Comparison of ENCODE assay signal across 8 mouse cellular contexts in genomic region chr8:122830349-122831061, GRCm38 (mm10). TPM values are rescaled to one million over a fixed set of nuclear protein-coding genes. Genes with fewer than 3 reads are reported as not detected.
DNase-seq lines count a peak whose midpoint lies in the region; ATAC-seq lines count a peak whose summit lies in the region.

No protein-coding gene starts in this region.

- no peak overlapping the region for H3K4me3 ChIP-seq in intestine, embryonic 15.5 days (replicated peaks)
- H3K4me3 ChIP-seq in midbrain, embryonic 10.5 days = no peak overlapping the region

- H3K36me3 ChIP-seq in intestine, embryonic 15.5 days = no peaks in the 10 kb centered on the region
- H3K36me3 ChIP-seq in midbrain, embryonic 10.5 days = no peaks in the 10 kb centered on the region

- no peaks in the 10 kb centered on the region for H3K9me3 ChIP-seq in intestine, embryonic 15.5 days
- no peaks in the 10 kb centered on the region for H3K9me3 ChIP-seq in midbrain, embryonic 10.5 days (replicated peaks)

- no peaks in the 10 kb centered on the region for H3K4me1 ChIP-seq in intestine, embryonic 15.5 days (replicated peaks)
- peaks cover 9% of the 10 kb centered on the region for H3K4me1 ChIP-seq in midbrain, embryonic 10.5 days

- H3K27ac ChIP-seq in intestine, embryonic 15.5 days = no peak overlapping the region
- H3K27ac ChIP-seq in midbrain, embryonic 10.5 days (replicated peaks) = no peak overlapping the region

- no peak overlapping the region for H3K4me2 ChIP-seq in intestine, embryonic 15.5 days (replicated peaks)

- H3K27me3 ChIP-seq in intestine, embryonic 15.5 days (replicated peaks) = no peaks in the 10 kb centered on the region
- no peaks in the 10 kb centered on the region for H3K27me3 ChIP-seq in midbrain, embryonic 10.5 days (ENCODE audit: low read depth, poor library complexity, severe bottlenecking)

- ATAC-seq in common myeloid progenitor, adult 5-6 weeks (replicated peaks; ENCODE audit: low read depth, poor library complexity, severe bottlenecking) = peak; percentile 89
- ATAC-seq in intestine, embryonic 15.5 days = peak; percentile 78

- DNase-seq in ZHBTc4 (ENCODE audit: low read depth, low spot score) = peak; percentile 87
- DNase-seq in gastrocnemius, postnatal 10 days = peak; percentile 96
- DNase-seq in left cerebral cortex, postnatal 14 days (ENCODE audit: low spot score in 2 of 2) = peak; percentile 91 to 96
- DNase-seq in midbrain, embryonic 10.5 days (ENCODE audit: low spot score) = peak; percentile 86
- DNase-seq in right cerebral cortex, postnatal 4 days = peak; percentile 98
- peak; percentile 75 for DNase-seq in yolk sac, embryonic 10.5 days (ENCODE audit: low spot score)

- WGBS in intestine, embryonic 15.5 days = 40% methylated on average over 8 of the region's 8 CpGs
- 44% methylated on average over 8 of the region's 8 CpGs for WGBS in midbrain, embryonic 10.5 days

- intact Hi-C loops in left cerebral cortex, postnatal 14 days (cut with DNase I) = loop anchor here (2.0 to 5.0 kb wide), 3 partner anchors 152 to 328 kb away; no protein-coding TSS in a partner anchor

- no peak overlapping the region for H3K9ac ChIP-seq in intestine, embryonic 15.5 days

RNA-seq across cellular contexts. Expression of gene Cdh15, which starts 17.3 kb away (rescaled TPM):
- total RNA-seq in common myeloid progenitor, adult 5-6 weeks (2017) = not detected in 2 replicates
- 10 to 100 TPM; 29.3 to 36.6 TPM for total RNA-seq in gastrocnemius, postnatal 10 days (2021)
- polyA plus RNA-seq in intestine, embryonic 15.5 days (2015; fragmentation: Nextera tagmentation; extraction: Ambion mirVana) = 0.23 and 0.49 TPM in 2 replicates
- total RNA-seq in left cerebral cortex, postnatal 14 days (2021) = 1 to 10 TPM; 1.1 TPM
- polyA plus RNA-seq in midbrain, embryonic 10.5 days (2016; fragmentation: Nextera tagmentation; extraction: Ambion mirVana) = 0.51 and 0.54 TPM in 2 replicates

RNA-seq across cellular contexts. Expression of gene Acsf3, which starts 55.2 kb away (rescaled TPM):
- 7.3 and 7.9 TPM in 2 replicates for total RNA-seq in common myeloid progenitor, adult 5-6 weeks (2017)
- total RNA-seq in gastrocnemius, postnatal 10 days (2021) = 10 to 100 TPM; 14.3 to 15.0 TPM
- polyA plus RNA-seq in intestine, embryonic 15.5 days (2015; fragmentation: Nextera tagmentation; extraction: Ambion mirVana) = 21.8 and 24.6 TPM in 2 replicates
- 10 to 100 TPM; 19.0 to 20.9 TPM for total RNA-seq in left cerebral cortex, postnatal 14 days (2021)
- 17.8 and 18.6 TPM in 2 replicates for polyA plus RNA-seq in midbrain, embryonic 10.5 days (2016; fragmentation: Nextera tagmentation; extraction: Ambion mirVana)

Comparison
In these comparisons a context has a peak if more than half of its experiments do, and no peak if none do; other contexts are left out.
1. RNA of gene Cdh15, which starts 17.3 kb away (total RNA-seq): 29.3 to 36.6 TPM in gastrocnemius, postnatal 10 days; 1.1 TPM in left cerebral cortex, postnatal 14 days and not detected in common myeloid progenitor, adult 5-6 weeks; every median in the first group is over 10 times any median in the second.
2. Peak in every context shown above with its lines, with median percentiles within 50 percentile points of each other: DNase-seq.